Mouse (Mus musculus): ENCODE results near the gene Aldh5a1. TPM values are rescaled to one million over a fixed set of nuclear protein-coding genes. Genes with fewer than 3 reads are reported as not detected.

Aldh5a1 gene
- polyA plus RNA-seq, 1 experiment from 2014 or later, result 9.3 TPM

GRCm38 (mm10) chr13:24868233-24868632, 69.2 kb downstream of the Aldh5a1 start:
- no peak overlapping the region for H3K4me3 ChIP-seq (ENCODE audit: low read depth, low read length)
- no peaks in the 10 kb centered on the region for H3K4me1 ChIP-seq (ENCODE audit: control insufficient read depth, insufficient read depth, low read length)
- ATAC-seq (ENCODE audit: insufficient number of reproducible peaks, insufficient read depth, low FRiP score, low read depth), result no peak
- 89% methylated on average over 7 of the region's 7 CpGs for WGBS
- H3K4me2 ChIP-seq (replicated peaks; ENCODE audit: low read depth, low read length), result no peak overlapping the region
- H3K27ac ChIP-seq (ENCODE audit: low read length), result no peak overlapping the region
- H3K36me3 ChIP-seq (ENCODE audit: control insufficient read depth, insufficient read depth, low read length), result no peaks in the 10 kb centered on the region
- no peaks in the 10 kb centered on the region for H3K27me3 ChIP-seq (ENCODE audit: control insufficient read depth, insufficient read depth, low read length)
- no peak overlapping the region for H3K9ac ChIP-seq (replicated peaks; ENCODE audit: low read depth, low read length)
- H3K9me3 ChIP-seq (ENCODE audit: control insufficient read depth, low read depth, low read length), result no peaks in the 10 kb centered on the region

GRCm38 (mm10) chr13:24867789-24868188, 69.7 kb downstream of the Aldh5a1 start:
- no peaks in the 10 kb centered on the region for H3K9me3 ChIP-seq (ENCODE audit: control insufficient read depth, low read depth, low read length)
- H3K27me3 ChIP-seq (ENCODE audit: control insufficient read depth, insufficient read depth, low read length), result no peaks in the 10 kb centered on the region
- H3K36me3 ChIP-seq (ENCODE audit: control insufficient read depth, insufficient read depth, low read length), result no peaks in the 10 kb centered on the region
- no peak overlapping the region for H3K27ac ChIP-seq (ENCODE audit: low read length)
- no peaks in the 10 kb centered on the region for H3K4me1 ChIP-seq (ENCODE audit: control insufficient read depth, insufficient read depth, low read length)
- 81% methylated on average over 10 of the region's 10 CpGs for WGBS
- no peak for ATAC-seq (ENCODE audit: insufficient number of reproducible peaks, insufficient read depth, low FRiP score, low read depth)
- no peak overlapping the region for H3K9ac ChIP-seq (replicated peaks; ENCODE audit: low read depth, low read length)
- no peak overlapping the region for H3K4me2 ChIP-seq (replicated peaks; ENCODE audit: low read depth, low read length)
- H3K4me3 ChIP-seq (ENCODE audit: low read depth, low read length), result no peak overlapping the region

GRCm38 (mm10) chr13:24866430-24867402, 70.7 kb downstream of the Aldh5a1 start:
- H3K36me3 ChIP-seq (ENCODE audit: control insufficient read depth, insufficient read depth, low read length), result no peaks in the 10 kb centered on the region
- H3K27me3 ChIP-seq (ENCODE audit: control insufficient read depth, insufficient read depth, low read length), result no peaks in the 10 kb centered on the region
- 39% methylated on average over 9 of the region's 9 CpGs for WGBS
- no peak for ATAC-seq (ENCODE audit: insufficient number of reproducible peaks, insufficient read depth, low FRiP score, low read depth)
- no peak overlapping the region for H3K9ac ChIP-seq (replicated peaks; ENCODE audit: low read depth, low read length)
- no peak overlapping the region for H3K4me2 ChIP-seq (replicated peaks; ENCODE audit: low read depth, low read length)
- H3K9me3 ChIP-seq (ENCODE audit: control insufficient read depth, low read depth, low read length), result no peaks in the 10 kb centered on the region
- H3K4me3 ChIP-seq (ENCODE audit: low read depth, low read length), result no peak overlapping the region
- no peaks in the 10 kb centered on the region for H3K4me1 ChIP-seq (ENCODE audit: control insufficient read depth, insufficient read depth, low read length)
- H3K27ac ChIP-seq (ENCODE audit: low read length), result no peak overlapping the region

- no peak overlapping the region for H3K9ac ChIP-seq (replicated peaks; ENCODE audit: low read depth, low read length)
- WGBS, result 63% methylated on average over 7 of the region's 7 CpGs
- H3K4me2 ChIP-seq (replicated peaks; ENCODE audit: low read depth, low read length), result no peak overlapping the region
- no peaks in the 10 kb centered on the region for H3K9me3 ChIP-seq (ENCODE audit: control insufficient read depth, low read depth, low read length)
- H3K4me1 ChIP-seq (ENCODE audit: control insufficient read depth, insufficient read depth, low read length), result no peaks in the 10 kb centered on the region
- H3K36me3 ChIP-seq (ENCODE audit: control insufficient read depth, insufficient read depth, low read length), result no peaks in the 10 kb centered on the region
- no peak for ATAC-seq (ENCODE audit: insufficient number of reproducible peaks, insufficient read depth, low FRiP score, low read depth)
- H3K27ac ChIP-seq (ENCODE audit: low read length), result no peak overlapping the region
- H3K27me3 ChIP-seq (ENCODE audit: control insufficient read depth, insufficient read depth, low read length), result no peaks in the 10 kb centered on the region
- no peak overlapping the region for H3K4me3 ChIP-seq (ENCODE audit: low read depth, low read length)
Observed at GRCm38 (mm10) chr13:24862520-24862919, 74.9 kb downstream of the Aldh5a1 start.

- Histone ChIP-seq H3K4me3 (ENCODE audit: low read depth, low read length) (no peak overlapping the region), H3K4me2 (replicated peaks; ENCODE audit: low read depth, low read length) (no peak overlapping the region), H3K27me3 (ENCODE audit: control insufficient read depth, insufficient read depth, low read length) (no peaks in the 10 kb centered on the region), H3K27ac (ENCODE audit: low read length) (no peak overlapping the region), H3K9me3 (ENCODE audit: control insufficient read depth, low read depth, low read length) (no peaks in the 10 kb centered on the region), H3K36me3 (ENCODE audit: control insufficient read depth, insufficient read depth, low read length) (no peaks in the 10 kb centered on the region), H3K4me1 (ENCODE audit: control insufficient read depth, insufficient read depth, low read length) (no peaks in the 10 kb centered on the region), H3K9ac (replicated peaks; ENCODE audit: low read depth, low read length) (no peak overlapping the region)
- ATAC-seq (ENCODE audit: insufficient number of reproducible peaks, insufficient read depth, low FRiP score, low read depth), result no peak
- WGBS, result 47% methylated on average over 7 of the region's 7 CpGs
Observed at GRCm38 (mm10) chr13:24862021-24862420, 75.4 kb downstream of the Aldh5a1 start.

GRCm38 (mm10) chr13:24861084-24861483, 76.4 kb downstream of the Aldh5a1 start:
- H3K4me2 ChIP-seq (replicated peaks; ENCODE audit: low read depth, low read length), result no peak overlapping the region
- H3K9ac ChIP-seq (replicated peaks; ENCODE audit: low read depth, low read length), result no peak overlapping the region
- no peak overlapping the region for H3K27ac ChIP-seq (ENCODE audit: low read length)
- 71% methylated on average over 12 of the region's 12 CpGs for WGBS
- H3K4me3 ChIP-seq (ENCODE audit: low read depth, low read length), result no peak overlapping the region
- H3K36me3 ChIP-seq (ENCODE audit: control insufficient read depth, insufficient read depth, low read length), result no peaks in the 10 kb centered on the region
- no peaks in the 10 kb centered on the region for H3K4me1 ChIP-seq (ENCODE audit: control insufficient read depth, insufficient read depth, low read length)
- no peaks in the 10 kb centered on the region for H3K9me3 ChIP-seq (ENCODE audit: control insufficient read depth, low read depth, low read length)
- ATAC-seq (ENCODE audit: insufficient number of reproducible peaks, insufficient read depth, low FRiP score, low read depth), result no peak
- H3K27me3 ChIP-seq (ENCODE audit: control insufficient read depth, insufficient read depth, low read length), result no peaks in the 10 kb centered on the region

GRCm38 (mm10) chr13:24859115-24859514, 78.3 kb downstream of the Aldh5a1 start:
- H3K4me3 ChIP-seq (ENCODE audit: low read depth, low read length), result no peak overlapping the region
- no peak for ATAC-seq (ENCODE audit: insufficient number of reproducible peaks, insufficient read depth, low FRiP score, low read depth)
- H3K27ac ChIP-seq (ENCODE audit: low read length), result no peak overlapping the region

More at GRCm38 (mm10) chr13:24859115-24859514, 78.3 kb downstream of the Aldh5a1 start:
- Histone ChIP-seq H3K27me3 (ENCODE audit: control insufficient read depth, insufficient read depth, low read length) (no peaks in the 10 kb centered on the region), H3K9ac (replicated peaks; ENCODE audit: low read depth, low read length) (no peak overlapping the region), H3K4me1 (ENCODE audit: control insufficient read depth, insufficient read depth, low read length) (no peaks in the 10 kb centered on the region), H3K4me2 (replicated peaks; ENCODE audit: low read depth, low read length) (no peak overlapping the region), H3K36me3 (ENCODE audit: control insufficient read depth, insufficient read depth, low read length) (no peaks in the 10 kb centered on the region), H3K9me3 (ENCODE audit: control insufficient read depth, low read depth, low read length) (no peaks in the 10 kb centered on the region)
